Mouse (Mus musculus) adrenal gland, adult 2 months (tissue): Measurements from ENCODE around the gene Trhr2. TPM values are rescaled to one million over a fixed set of nuclear protein-coding genes. Genes with fewer than 3 reads are reported as not detected.

Experiments used
- polyA plus RNA-seq: library from polyadenylated mRNA; depleted of rRNA; stranded (reverse); fragments of >200 nt; gene quantifications from 2 replicates; pipeline ENCODE4 v1.2.3, GENCODE M21; 2012; rRNA removed
- total RNA-seq, 2 experiments: library from RNA; stranded (reverse); gene quantifications; 2 replicates each; pipeline ENCODE4 v1.2.3; 2021

Gene Trhr2
- total and polyA plus RNA-seq, 3 experiments = not detected

Other genes starting within 250 kb of the Trhr2 start
- 10 to 100 TPM; 16.0 to 24.2 TPM for gene Zfpm1, start 78.6 kb downstream of the Trhr2 start, total RNA-seq
- gene Zfpm1, start 78.6 kb downstream of the Trhr2 start, polyA plus RNA-seq = 37.4 and 60.4 TPM in 2 replicates
- gene Zc3h18, start 15.9 kb upstream of the Trhr2 start, total RNA-seq = 10 to 100 TPM; 36.9 to 44.8 TPM
- gene Zc3h18, start 15.9 kb upstream of the Trhr2 start, polyA plus RNA-seq = 34.3 and 38.2 TPM in 2 replicates
- gene Il17c, start 61.3 kb upstream of the Trhr2 start, total RNA-seq = not detected
- 0.16 TPM in 1 of 2 replicates, not detected in the other for gene Il17c, start 61.3 kb upstream of the Trhr2 start, polyA plus RNA-seq
- gene Cyba, start 72.2 kb upstream of the Trhr2 start, total RNA-seq = 10 to 100 TPM; 26.3 to 43.7 TPM
- 108 and 116 TPM in 2 replicates for gene Cyba, start 72.2 kb upstream of the Trhr2 start, polyA plus RNA-seq
- gene Mvd, start 82.7 kb upstream of the Trhr2 start, total RNA-seq = 10 to 100 TPM in 1 of 2 experiments, 1 to 10 TPM in 1; 9.2 to 39.5 TPM
- 39.7 and 73.8 TPM in 2 replicates for gene Mvd, start 82.7 kb upstream of the Trhr2 start, polyA plus RNA-seq
- not detected for gene Snai3, start 100.0 kb upstream of the Trhr2 start, total RNA-seq
- gene Snai3, start 100.0 kb upstream of the Trhr2 start, polyA plus RNA-seq = 0.15 and 0.19 TPM in 2 replicates
- gene Rnf166, start 115.3 kb upstream of the Trhr2 start, total RNA-seq = 10 to 100 TPM; 42.8 to 83.8 TPM
- gene Rnf166, start 115.3 kb upstream of the Trhr2 start, polyA plus RNA-seq = 132 and 157 TPM in 2 replicates
- gene Ctu2, start 115.4 kb upstream of the Trhr2 start, total RNA-seq = 10 to 100 TPM; 15.5 to 18.1 TPM
- gene Ctu2, start 115.4 kb upstream of the Trhr2 start, polyA plus RNA-seq = 40.6 and 46.7 TPM in 2 replicates
- gene Piezo1, start 190.6 kb upstream of the Trhr2 start, total RNA-seq = 10 to 100 TPM; 15.1 to 26.4 TPM
- 47.5 and 64.7 TPM in 2 replicates for gene Piezo1, start 190.6 kb upstream of the Trhr2 start, polyA plus RNA-seq
- 1 to 10 TPM; 5.0 to 7.0 TPM for gene Cdt1, start 207.3 kb upstream of the Trhr2 start, total RNA-seq
- 19.9 and 22.4 TPM in 2 replicates for gene Cdt1, start 207.3 kb upstream of the Trhr2 start, polyA plus RNA-seq
- 100 to 1,000 TPM in 1 of 2 experiments, 10 to 100 TPM in 1; 56.2 to 106 TPM for gene Aprt, start 216.2 kb upstream of the Trhr2 start, total RNA-seq
- gene Aprt, start 216.2 kb upstream of the Trhr2 start, polyA plus RNA-seq = 161 and 176 TPM in 2 replicates